Mouse (Mus musculus): Measurements from ENCODE around the gene Tldc1. TPM values are rescaled to one million over a fixed set of nuclear protein-coding genes. Genes with fewer than 3 reads are reported as not detected.

Tldc1 gene
- polyA plus RNA-seq, 2 experiments = 1.3 to 2.7 TPM

DNA sequence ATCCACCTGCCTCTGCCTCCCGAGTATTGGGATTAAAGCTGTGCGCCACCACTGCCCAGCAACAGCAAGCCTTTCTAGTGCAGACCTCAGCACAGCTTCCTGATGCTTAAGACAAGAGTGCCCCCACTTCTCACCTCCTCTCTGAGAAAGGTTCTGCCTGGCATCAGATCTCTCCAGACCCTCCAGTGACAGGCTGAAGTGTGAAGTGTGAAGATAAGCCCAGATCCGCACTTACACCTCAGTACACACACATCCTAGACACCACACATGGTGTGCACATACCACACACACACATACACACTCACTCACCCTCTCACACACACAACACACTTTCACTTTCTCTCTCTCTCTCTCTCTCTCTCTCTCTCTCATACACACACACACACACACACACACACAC is 8.7 kb upstream of the Tldc1 start:
- no peak overlapping the region for H3K4me2 ChIP-seq (ENCODE audit: low read depth)
- H3K4me1 ChIP-seq (replicated peaks; ENCODE audit: control insufficient read depth in 2 of 2, insufficient read depth in 2 of 2, low read length in 1 of 2) = peaks cover 0 to 11% of the 10 kb centered on the region in 2 experiments; a peak in 2 of 4 replicates
- H3K36me3 ChIP-seq (replicated peaks; ENCODE audit: control insufficient read depth, insufficient read depth, low read depth) = no peaks in the 10 kb centered on the region
- H3K9me3 ChIP-seq (ENCODE audit: control insufficient read depth, low read length) = no peaks in the 10 kb centered on the region
- no peak overlapping the region for H3K9ac ChIP-seq (replicated peaks)
- ATAC-seq (ENCODE audit: insufficient read depth) (no peak), DNase-seq (ENCODE audit: low read depth in 3 of 3, low spot score in 3 of 3) (no peak)
- WGBS (ENCODE audit: insufficient replicate concordance) = 42% methylated on average over 3 of the region's 3 CpGs
- H3K27ac ChIP-seq = no peak overlapping the region
- H3K4me3 ChIP-seq (ENCODE audit: insufficient read depth in 1 of 2, low read depth in 2 of 2, low read length in 2 of 2) = no peak overlapping the region
- no peaks in the 10 kb centered on the region for H3K27me3 ChIP-seq (ENCODE audit: control insufficient read depth, insufficient read depth, low read length)
- TF ChIP-seq CTCF (IDR thresholded peaks at IDR 0.05; ENCODE audit: low read depth) = no peak
- no peak for TF ChIP-seq EP300 (IDR thresholded peaks at IDR 0.05; ENCODE audit: low read depth)

- H3K4me3 ChIP-seq (ENCODE audit: insufficient read depth in 1 of 2, low read depth in 2 of 2, low read length in 2 of 2) = no peak overlapping the region
- no peak overlapping the region for H3K27ac ChIP-seq
- TF ChIP-seq CTCF (IDR thresholded peaks at IDR 0.05; ENCODE audit: low read depth) (no peak), EP300 (IDR thresholded peaks at IDR 0.05; ENCODE audit: low read depth) (no peak)
- H3K4me2 ChIP-seq (ENCODE audit: low read depth) = no peak overlapping the region
- no peak overlapping the region for H3K9ac ChIP-seq (replicated peaks)
- ATAC-seq (ENCODE audit: insufficient read depth) = no peak
- no peak for DNase-seq (ENCODE audit: low read depth in 3 of 3, low spot score in 3 of 3)
- peaks cover 0 to 6% of the 10 kb centered on the region in 2 experiments; a peak in 2 of 4 replicates for H3K4me1 ChIP-seq (replicated peaks; ENCODE audit: control insufficient read depth in 2 of 2, insufficient read depth in 2 of 2, low read length in 1 of 2)
- no peaks in the 10 kb centered on the region for H3K27me3 ChIP-seq (ENCODE audit: control insufficient read depth, insufficient read depth, low read length)
- no peaks in the 10 kb centered on the region for H3K9me3 ChIP-seq (ENCODE audit: control insufficient read depth, low read length)
- H3K36me3 ChIP-seq (replicated peaks; ENCODE audit: control insufficient read depth, insufficient read depth, low read depth) = no peaks in the 10 kb centered on the region
- 59% methylated on average over 18 of the region's 18 CpGs for WGBS (ENCODE audit: insufficient replicate concordance)
Measured at GRCm38 (mm10) chr8:119785764-119786405, 7.7 kb upstream of the Tldc1 start.

DNA sequence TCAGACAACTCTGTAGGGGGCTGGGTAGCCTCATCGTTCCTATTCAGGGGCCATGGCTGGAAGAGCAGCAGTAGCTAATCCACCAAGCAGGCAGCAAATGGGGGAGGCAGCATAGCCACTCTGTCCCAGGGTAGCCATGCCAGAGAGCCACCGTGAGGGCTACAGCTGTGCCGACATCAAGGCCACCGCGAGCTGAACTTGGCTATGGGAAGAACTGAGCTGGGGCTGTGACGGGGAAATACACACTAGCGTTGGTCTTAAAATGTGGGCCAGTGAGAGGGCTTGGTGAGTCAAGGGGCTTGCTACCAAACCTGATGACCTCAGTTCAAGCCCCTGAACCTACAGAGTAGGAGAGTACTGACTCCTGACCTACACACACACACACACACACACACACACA is 6.5 kb upstream of the Tldc1 start:
- Histone ChIP-seq H3K4me3 (ENCODE audit: insufficient read depth in 1 of 2, low read depth in 2 of 2, low read length in 2 of 2) (no peak overlapping the region), H3K27me3 (ENCODE audit: control insufficient read depth, insufficient read depth, low read length) (no peaks in the 10 kb centered on the region), H3K27ac (no peak overlapping the region), H3K9me3 (ENCODE audit: control insufficient read depth, low read length) (no peaks in the 10 kb centered on the region), H3K36me3 (replicated peaks; ENCODE audit: control insufficient read depth, insufficient read depth, low read depth) (no peaks in the 10 kb centered on the region), H3K4me1 (replicated peaks; ENCODE audit: control insufficient read depth in 2 of 2, insufficient read depth in 2 of 2, low read length in 1 of 2) (peaks cover 0 to 6% of the 10 kb centered on the region in 2 experiments; a peak in 2 of 4 replicates), H3K4me2 (ENCODE audit: low read depth) (no peak overlapping the region), H3K9ac (replicated peaks) (no peak overlapping the region)
- ATAC-seq (ENCODE audit: insufficient read depth) (no peak), DNase-seq (ENCODE audit: low read depth in 3 of 3, low spot score in 3 of 3) (no peak)
- 63% methylated on average over 7 of the region's 7 CpGs for WGBS (ENCODE audit: insufficient replicate concordance)
- no peak for TF ChIP-seq EP300 (IDR thresholded peaks at IDR 0.05; ENCODE audit: low read depth)
- no peak for TF ChIP-seq CTCF (IDR thresholded peaks at IDR 0.05; ENCODE audit: low read depth)

DNA sequence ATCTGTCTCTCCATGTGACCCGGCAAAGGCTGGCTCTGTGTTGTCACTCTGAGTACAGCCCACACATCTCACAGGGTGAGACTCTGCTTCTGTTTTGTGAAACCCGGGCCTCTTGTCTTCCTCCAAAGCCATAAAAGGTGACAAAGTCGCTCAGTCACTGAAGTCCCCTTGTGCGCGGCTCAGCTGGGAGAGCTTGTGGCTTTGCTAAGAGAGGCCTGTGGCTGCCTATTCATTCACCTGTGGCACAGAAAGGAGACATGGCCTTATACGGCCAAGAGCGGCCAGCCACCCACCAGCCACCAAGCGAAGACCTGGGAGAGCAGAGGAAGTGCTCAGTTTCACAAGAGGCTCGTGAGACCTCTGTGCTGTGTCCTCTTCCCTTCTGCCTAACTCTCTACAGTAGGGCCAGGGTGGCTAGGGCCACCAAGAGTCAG is 5.9 kb upstream of the Tldc1 start:
- no peak for ATAC-seq (ENCODE audit: insufficient read depth)
- H3K9ac ChIP-seq (replicated peaks) = no peak overlapping the region
- H3K4me3 ChIP-seq (ENCODE audit: insufficient read depth in 1 of 2, low read depth in 2 of 2, low read length in 2 of 2) = no peak overlapping the region
- H3K4me1 ChIP-seq (replicated peaks; ENCODE audit: control insufficient read depth in 2 of 2, insufficient read depth in 2 of 2, low read length in 1 of 2) = peaks cover 0 to 6% of the 10 kb centered on the region in 2 experiments; a peak in 2 of 4 replicates
- H3K27me3 ChIP-seq (ENCODE audit: control insufficient read depth, insufficient read depth, low read length) = no peaks in the 10 kb centered on the region
- no peaks in the 10 kb centered on the region for H3K36me3 ChIP-seq (replicated peaks; ENCODE audit: control insufficient read depth, insufficient read depth, low read depth)
- H3K4me2 ChIP-seq (ENCODE audit: low read depth) = no peak overlapping the region
- TF ChIP-seq CTCF (IDR thresholded peaks at IDR 0.05; ENCODE audit: low read depth) (no peak), EP300 (IDR thresholded peaks at IDR 0.05; ENCODE audit: low read depth) (no peak)
- no peak for DNase-seq (ENCODE audit: low read depth in 3 of 3, low spot score in 3 of 3)
- WGBS (ENCODE audit: insufficient replicate concordance) = 34% methylated on average over 9 of the region's 9 CpGs
- H3K9me3 ChIP-seq (ENCODE audit: control insufficient read depth, low read length) = no peaks in the 10 kb centered on the region
- H3K27ac ChIP-seq = no peak overlapping the region

GRCm38 (mm10) chr8:119783579-119783978 is 5.4 kb upstream of the Tldc1 start:
- H3K4me3 ChIP-seq (ENCODE audit: insufficient read depth in 1 of 2, low read depth in 2 of 2, low read length in 2 of 2) = no peak overlapping the region
- no peak overlapping the region for H3K27ac ChIP-seq
- no peaks in the 10 kb centered on the region for H3K9me3 ChIP-seq (ENCODE audit: control insufficient read depth, low read length)
- TF ChIP-seq CTCF (IDR thresholded peaks at IDR 0.05; ENCODE audit: low read depth) = no peak
- no peak for TF ChIP-seq EP300 (IDR thresholded peaks at IDR 0.05; ENCODE audit: low read depth)
- no peak overlapping the region for H3K9ac ChIP-seq (replicated peaks)
- no peaks in the 10 kb centered on the region for H3K36me3 ChIP-seq (replicated peaks; ENCODE audit: control insufficient read depth, insufficient read depth, low read depth)
- H3K4me2 ChIP-seq (ENCODE audit: low read depth) = no peak overlapping the region
- ATAC-seq (ENCODE audit: insufficient read depth) (no peak), DNase-seq (ENCODE audit: low read depth in 3 of 3, low spot score in 3 of 3) (no peak)
- H3K27me3 ChIP-seq (ENCODE audit: control insufficient read depth, insufficient read depth, low read length) = no peaks in the 10 kb centered on the region
- H3K4me1 ChIP-seq (replicated peaks; ENCODE audit: control insufficient read depth in 2 of 2, insufficient read depth in 2 of 2, low read length in 1 of 2) = peaks cover 0 to 9% of the 10 kb centered on the region in 2 experiments; a peak in 2 of 4 replicates
- WGBS (ENCODE audit: insufficient replicate concordance) = 40% methylated on average over 6 of the region's 6 CpGs

All from liver, embryonic 14.5 days (tissue).